Mouse (Mus musculus): ENCODE measurements around the gene Ptprf.

The Ptprf gene

GRCm38 (mm10) chr4:118282182-118282562 lies 9.0 kb downstream of the Ptprf start:
- no peak for DNase-seq

GRCm38 (mm10) chr4:118281444-118282181 lies 9.6 kb downstream of the Ptprf start:
- DNase-seq = no peak

GRCm38 (mm10) chr4:118280506-118280905 lies 10.7 kb downstream of the Ptprf start:
- no peak for DNase-seq

GRCm38 (mm10) chr4:118276520-118277232 lies 14.5 kb downstream of the Ptprf start:
- no peak for DNase-seq

- no peak for DNase-seq
Measured at GRCm38 (mm10) chr4:118275601-118276519, 15.3 kb downstream of the Ptprf start.

- DNase-seq = no peak
Measured at GRCm38 (mm10) chr4:118274521-118274920, 16.7 kb downstream of the Ptprf start.

- DNase-seq = no peak
Measured at GRCm38 (mm10) chr4:118273998-118274397, 17.2 kb downstream of the Ptprf start.

- no peak for DNase-seq
Measured at GRCm38 (mm10) chr4:118273545-118273944, 17.7 kb downstream of the Ptprf start.

GRCm38 (mm10) chr4:118272871-118273270 lies 18.3 kb downstream of the Ptprf start:
- DNase-seq = no peak

GRCm38 (mm10) chr4:118272258-118272657 lies 18.9 kb downstream of the Ptprf start:
- DNase-seq = no peak

- DNase-seq = no peak
Measured at GRCm38 (mm10) chr4:118271556-118272074, 19.6 kb downstream of the Ptprf start.

- DNase-seq = no peak
Measured at GRCm38 (mm10) chr4:118270706-118271105, 20.5 kb downstream of the Ptprf start.

GRCm38 (mm10) chr4:118269999-118270398 lies 21.2 kb downstream of the Ptprf start:
- DNase-seq = no peak

- DNase-seq = no peak
Measured at GRCm38 (mm10) chr4:118268429-118269212, 22.6 kb downstream of the Ptprf start.

- no peak for DNase-seq
Measured at GRCm38 (mm10) chr4:118265557-118265956, 25.6 kb downstream of the Ptprf start.

GRCm38 (mm10) chr4:118261771-118262473 lies 29.3 kb downstream of the Ptprf start:
- DNase-seq = no peak

- no peak for DNase-seq
Measured at GRCm38 (mm10) chr4:118261291-118261690, 29.9 kb downstream of the Ptprf start.

GRCm38 (mm10) chr4:118260551-118261267 lies 30.5 kb downstream of the Ptprf start:
- peak in 1 of 2 experiments; percentile 11 for DNase-seq

GRCm38 (mm10) chr4:118259782-118260463 lies 31.3 kb downstream of the Ptprf start:
- DNase-seq = no peak

- DNase-seq = no peak
Measured at GRCm38 (mm10) chr4:118257977-118258376, 33.2 kb downstream of the Ptprf start.

All from spleen, adult 18-20 months (tissue).